Mouse (Mus musculus) cerebellum, postnatal 14 days (tissue): ENCODE measurements around the gene Ctdspl.
A peak's percentile ranks its signal among the peaks of the same experiment; 100 is the strongest.

ENCODE experiments used
- DNase-seq, 2 experiments: peaks; one replicate each; pipeline ENCODE4 v3.0.0; 2021; ENCODE audit warnings: mixed read lengths in 2 of 2

The Ctdspl gene

DNA sequence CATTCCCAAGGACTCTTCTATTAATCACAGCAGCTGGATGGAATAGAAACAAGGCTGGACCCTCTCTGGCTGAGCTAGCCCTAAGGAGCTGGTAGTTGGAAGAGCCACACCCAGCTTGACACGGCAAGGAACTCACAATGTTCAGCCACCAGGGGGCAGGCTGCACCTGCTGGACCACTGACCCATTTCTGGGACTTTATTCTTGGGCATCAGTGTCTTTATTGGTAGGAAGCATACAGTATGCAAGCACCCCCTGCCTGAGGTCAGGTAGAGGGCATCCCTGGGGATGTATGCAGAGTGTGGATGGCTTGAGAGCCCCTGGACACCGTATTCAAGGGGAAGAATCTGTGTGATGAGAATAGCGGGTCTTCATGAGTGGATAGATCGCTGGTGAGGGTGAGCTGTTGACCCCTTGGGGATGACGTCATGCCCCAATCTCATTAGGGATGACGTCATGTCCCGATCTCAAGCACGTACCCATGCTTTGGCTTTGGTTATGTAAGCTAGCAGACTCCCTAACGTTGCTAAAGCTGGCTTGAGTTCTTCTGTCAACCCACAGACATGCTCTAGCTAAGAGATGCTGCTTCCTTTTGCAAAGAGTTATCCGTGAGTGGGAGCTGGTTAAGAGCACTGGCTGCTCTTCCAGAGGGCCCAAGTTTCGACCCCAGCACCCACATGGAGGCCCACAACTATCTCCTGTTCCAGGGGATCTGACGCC is 5.3 kb upstream of the Ctdspl start:
- peak; percentile 88 to 92 for DNase-seq

DNA sequence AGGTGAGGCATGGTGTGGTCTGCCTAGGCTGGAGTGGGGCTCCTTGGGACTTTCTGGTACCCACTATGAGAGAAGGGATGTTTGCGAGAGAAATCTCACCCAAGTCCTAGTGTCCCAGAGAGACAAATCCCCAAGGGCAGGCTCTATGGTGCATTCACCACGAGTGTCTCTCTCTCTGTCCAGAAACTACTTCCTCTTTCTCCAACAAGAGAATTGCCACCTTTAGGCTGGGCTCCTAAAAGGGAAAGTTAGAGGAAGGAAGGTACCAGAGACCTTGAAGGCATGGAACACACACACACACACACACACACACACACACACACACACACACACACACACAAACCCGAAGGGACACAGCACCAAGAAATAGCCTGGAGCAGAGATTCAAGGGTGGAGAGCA is 4.3 kb upstream of the Ctdspl start:
- no peak for DNase-seq

DNA sequence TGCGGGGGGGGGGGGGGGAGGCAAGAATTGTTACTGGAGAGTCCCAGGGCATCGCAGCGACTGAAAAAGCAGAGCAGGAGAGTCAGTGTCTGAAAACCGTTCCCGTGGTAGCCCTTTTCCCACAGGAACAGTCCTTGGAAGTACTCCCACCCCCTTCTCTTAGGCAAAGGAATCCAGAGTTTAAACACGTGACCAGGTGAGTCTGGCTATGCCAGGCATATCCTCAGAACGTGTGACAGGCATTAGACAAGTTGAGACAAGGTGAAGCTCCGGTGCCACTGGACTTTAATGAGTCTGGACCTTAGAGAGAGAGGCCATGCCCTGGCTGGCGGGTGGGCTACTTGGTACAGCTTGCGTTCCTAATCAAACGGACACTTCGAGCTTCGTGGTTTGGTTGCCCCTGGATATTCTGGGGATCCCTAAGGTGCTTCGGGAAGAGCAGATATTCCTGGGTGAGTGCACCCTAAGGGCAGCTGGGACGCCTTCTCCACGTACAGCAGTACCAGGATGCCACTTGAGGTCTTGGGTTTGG is 1.6 kb upstream of the Ctdspl start:
- DNase-seq = no peak

DNA sequence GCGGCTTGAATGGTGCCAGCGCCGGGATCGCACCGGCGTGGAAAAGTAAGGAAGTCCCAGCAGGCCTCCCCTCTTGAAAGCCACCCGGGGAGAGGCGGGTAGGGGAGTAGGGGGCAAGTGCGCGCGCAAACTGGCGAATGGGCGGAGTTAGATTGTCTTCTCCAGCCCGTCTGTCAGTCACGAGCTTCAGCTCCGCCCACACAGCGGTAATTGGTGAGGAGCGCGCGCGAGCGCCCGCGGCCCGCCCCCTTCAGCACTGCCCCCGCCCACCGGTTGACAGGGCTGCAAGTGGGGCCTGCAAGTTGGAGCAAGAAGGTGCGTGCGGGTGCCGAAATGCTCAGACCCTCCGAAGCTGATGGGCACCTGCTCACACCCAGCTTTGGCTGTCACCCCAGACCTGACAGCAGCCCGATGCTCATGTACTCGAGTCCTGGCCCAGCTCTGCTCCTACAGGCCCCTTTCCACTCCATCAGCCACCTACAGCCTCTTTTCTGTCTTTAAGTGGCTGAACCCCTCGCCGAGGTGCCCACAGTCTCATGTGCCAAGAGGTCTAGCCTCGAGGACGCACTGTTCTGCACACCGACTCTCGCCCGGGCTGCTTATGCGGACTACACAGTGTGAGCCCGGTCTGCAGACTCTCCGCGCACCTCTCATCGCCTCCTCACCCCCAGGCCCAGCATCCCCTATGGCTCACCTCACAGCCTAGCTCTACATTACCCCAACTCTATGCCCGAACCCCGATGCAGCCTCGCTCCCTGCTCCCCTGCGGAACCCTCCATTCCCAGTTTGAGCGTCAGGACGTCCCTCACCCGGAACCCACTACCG is 755 bp upstream of the Ctdspl start:
- peak; percentile 91 to 93 for DNase-seq

DNA sequence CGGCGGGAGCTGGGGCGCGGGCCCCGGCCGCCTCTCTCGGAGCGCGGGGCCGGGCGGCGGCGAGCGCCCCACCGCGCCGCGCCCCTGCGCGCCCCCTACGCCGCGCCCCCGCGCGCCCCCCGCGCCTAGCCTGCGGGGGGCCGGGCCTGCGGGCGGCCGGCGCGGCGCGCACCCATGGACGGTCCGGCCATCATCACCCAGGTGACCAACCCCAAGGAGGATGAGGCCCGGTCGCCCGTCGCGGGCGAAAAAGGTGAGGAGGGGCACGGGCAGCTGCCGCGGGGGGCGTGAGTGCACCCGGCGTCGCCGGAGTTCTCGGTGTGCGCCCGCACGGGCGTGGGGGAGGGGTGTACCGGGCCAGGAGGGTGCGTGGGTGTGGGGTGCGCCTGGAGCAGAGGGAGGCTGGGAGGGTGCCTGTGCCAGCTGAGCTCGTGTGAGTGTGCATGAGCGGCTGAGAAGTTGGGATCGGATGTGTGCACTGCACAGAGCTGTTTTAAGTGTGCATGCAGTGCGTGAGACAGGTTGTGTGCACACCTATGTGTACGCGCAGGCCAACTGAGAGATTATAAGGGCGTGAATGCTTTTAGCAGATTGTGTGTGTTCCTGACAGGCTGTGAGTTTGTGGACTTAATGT is 552 bp downstream of the Ctdspl start:
- peak; percentile 54 to 65 for DNase-seq

DNA sequence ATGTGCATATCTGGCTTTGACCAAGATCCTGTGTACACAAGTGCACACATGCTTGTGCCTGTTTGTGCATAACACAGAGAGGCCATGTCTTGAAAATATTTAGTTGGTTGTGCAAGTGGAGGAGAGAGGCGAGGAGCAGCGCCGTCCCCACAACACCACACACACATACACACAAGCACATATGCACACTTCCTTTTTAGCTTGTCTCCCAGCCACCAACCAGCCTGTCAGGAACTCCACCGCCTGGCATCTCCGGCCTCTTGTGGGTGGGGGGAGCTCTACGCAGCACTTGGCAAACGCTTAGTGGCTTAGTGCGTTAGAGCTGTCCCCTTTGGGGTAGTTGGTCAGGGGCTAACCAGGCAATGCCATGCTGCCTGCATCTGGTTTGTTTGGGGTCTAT is 1.2 kb downstream of the Ctdspl start:
- peak; percentile 45 to 48 for DNase-seq

DNA sequence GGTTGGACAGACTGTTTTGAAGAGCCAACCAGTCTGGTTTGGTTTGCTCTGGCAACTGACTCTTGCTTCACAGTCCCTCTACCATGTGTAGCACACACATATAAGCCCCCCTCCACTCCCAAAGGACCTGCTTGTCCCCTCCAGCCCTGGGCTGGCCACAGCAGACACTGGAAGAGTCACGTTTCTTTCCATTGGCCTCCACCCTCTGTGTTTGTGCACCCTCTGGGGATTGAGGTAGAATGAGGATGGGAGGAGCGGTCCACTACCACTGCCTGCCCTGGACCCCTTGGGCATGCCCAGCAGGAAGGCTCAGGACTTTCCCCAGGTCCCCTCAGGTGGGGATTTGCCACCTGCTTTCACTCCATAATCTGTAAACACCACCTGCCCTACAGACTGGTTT is 1.8 kb downstream of the Ctdspl start:
- DNase-seq = no peak

DNA sequence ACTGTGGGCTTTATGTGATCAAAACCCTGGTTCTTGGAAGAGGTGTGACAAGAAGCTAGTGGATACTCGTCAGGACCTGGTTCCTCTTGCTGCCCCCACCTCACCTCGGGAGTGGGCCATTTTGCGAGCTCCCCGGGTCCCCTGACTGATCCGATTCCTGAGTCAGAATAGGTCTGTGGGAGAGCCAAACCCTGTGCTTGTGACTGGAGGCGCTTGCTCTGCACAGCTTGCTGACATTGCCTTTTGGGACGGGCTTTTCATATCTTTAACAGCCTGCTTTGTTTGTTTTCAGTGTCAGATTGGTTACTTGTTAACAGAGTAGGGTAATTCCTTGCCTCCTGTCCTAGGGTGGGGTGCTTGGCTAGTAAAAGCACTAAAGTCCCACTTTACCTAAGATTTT is 2.4 kb downstream of the Ctdspl start:
- no peak for DNase-seq

DNA sequence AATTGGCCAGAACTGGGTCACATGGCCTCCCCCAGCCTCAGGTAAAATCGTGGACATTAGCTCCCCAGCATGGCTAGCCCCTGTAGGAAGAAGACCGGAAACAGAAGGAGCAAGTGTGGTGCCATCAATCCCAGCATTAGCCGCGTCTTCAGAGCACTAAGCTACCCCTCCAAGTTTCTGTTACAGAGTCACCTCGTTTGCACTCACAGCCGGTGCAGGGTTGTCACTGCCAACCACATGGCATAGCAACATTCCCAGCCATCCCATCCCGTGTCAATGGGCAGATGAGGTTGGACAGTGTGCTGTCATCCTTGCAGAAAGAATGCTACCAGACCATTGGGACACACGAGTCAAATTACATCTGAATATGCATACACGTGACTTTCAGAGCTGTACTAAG is 4.4 kb downstream of the Ctdspl start:
- peak; percentile 64 to 65 for DNase-seq

DNA sequence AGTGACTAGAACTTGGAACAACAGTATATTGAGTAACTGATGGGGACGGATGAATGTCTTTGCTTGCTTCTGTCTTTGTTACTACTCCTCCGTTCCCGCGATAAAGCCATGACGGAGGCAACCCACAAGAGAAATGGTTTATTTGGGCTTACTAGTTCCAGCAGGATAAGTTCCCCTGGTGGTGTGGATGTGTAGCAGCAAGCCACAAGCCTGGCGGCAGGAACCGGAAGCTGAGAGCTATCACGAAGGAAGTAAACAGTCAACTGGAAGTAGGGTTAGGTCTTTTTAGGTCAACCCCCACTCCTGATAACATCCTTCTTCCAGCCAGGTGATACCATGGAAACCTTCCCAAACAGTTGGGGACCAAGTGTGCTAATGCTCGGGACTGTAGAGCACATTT is 7.5 kb downstream of the Ctdspl start:
- no peak for DNase-seq

DNA sequence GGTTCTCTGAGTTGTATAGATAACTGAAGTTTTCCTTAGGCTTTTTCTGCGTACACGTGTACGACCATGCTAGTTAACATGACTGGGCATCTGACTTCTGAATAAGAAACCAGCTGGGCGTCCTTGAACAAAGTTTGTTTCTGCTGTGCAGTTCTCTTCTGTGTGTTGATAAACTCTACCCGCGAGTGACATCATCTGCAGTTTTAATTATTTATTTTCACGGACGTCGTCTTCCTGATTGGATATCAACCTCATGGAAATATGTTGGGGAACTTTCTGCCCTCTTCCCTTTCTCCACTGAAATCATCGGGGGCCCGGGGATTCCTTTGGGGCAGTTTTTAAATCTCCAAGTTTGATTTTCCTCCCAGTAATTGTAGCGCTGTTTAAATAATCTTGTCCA is 8.1 kb downstream of the Ctdspl start:
- DNase-seq = no peak

DNA sequence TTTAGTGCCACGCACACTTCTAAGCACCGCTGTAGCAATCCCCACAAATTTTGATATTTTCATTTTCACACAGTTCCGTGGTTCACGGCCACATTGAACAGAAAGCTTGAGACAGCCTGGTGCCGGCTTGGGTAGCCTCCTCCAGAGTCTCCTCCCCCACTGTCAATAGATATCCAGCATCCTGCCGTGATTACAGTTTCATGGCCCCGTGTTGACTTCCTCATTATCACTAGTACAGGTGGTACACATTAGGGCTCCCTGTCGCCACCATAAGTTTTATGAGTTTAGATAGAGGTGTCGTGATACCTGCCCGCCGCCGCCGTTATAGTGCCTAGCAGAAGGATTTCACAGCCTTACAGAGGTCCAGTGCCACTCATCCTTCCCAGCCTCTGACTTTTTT is 8.8 kb downstream of the Ctdspl start:
- DNase-seq = no peak

DNA sequence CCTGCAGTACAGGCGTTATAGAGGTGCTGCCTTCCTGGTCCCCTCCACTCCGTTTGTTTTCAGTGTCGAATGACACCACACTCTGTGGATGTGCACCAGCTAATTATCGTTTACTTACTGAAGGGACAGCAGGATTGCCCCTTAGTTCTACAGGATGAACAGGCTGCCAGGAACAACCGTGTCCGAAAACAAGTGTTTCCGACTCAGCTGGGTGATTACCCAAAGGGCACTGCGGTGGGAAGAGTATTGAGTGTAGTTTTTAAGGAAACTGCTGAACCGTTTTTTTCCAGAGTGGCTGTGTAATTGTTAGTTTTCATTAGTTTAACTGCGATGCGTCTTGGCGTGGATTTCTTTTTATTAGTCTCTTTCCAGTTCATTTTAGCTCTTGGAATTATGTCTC is 9.8 kb downstream of the Ctdspl start:
- DNase-seq = no peak

DNA sequence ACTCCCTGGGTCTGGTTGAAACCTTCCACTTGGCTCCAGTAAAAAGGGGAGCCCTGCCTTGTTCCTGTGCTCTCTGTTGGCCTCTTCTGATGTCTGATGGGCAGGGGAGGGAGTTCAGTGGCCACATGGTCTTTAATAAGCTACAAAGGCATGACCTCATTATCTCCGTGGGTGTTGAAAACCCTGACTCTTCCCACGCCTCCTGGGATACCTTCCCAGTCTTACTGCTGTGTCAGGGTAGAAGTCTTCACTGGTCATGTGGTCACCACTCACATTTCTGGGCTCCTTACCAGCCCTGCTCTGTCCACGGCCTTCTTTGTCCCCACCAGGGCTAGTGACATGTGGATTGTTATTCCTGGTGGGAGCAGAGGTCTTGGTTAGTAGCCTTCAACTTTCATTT is 11.3 kb downstream of the Ctdspl start:
- peak in 1 of 2 experiments; percentile 24 for DNase-seq

DNA sequence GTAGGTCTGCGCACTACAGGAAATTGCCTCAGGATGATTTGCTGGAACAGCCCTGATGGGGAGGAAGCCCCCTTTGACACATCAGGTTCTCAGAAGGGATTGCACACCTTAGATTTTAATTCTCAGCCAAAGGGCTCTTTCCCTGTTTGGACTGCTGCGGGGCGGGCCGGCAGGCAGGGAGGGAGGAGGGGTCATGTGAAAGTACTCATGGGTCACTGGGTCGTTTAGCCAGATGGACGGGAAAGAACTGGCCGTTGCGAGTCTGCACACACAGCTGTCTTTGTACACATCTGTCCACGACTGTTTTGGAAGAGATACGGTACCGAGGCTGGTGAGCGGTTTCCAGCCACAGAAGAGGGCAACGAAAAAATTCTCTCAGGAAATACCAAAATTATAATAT is 13.2 kb downstream of the Ctdspl start:
- DNase-seq = no peak

DNA sequence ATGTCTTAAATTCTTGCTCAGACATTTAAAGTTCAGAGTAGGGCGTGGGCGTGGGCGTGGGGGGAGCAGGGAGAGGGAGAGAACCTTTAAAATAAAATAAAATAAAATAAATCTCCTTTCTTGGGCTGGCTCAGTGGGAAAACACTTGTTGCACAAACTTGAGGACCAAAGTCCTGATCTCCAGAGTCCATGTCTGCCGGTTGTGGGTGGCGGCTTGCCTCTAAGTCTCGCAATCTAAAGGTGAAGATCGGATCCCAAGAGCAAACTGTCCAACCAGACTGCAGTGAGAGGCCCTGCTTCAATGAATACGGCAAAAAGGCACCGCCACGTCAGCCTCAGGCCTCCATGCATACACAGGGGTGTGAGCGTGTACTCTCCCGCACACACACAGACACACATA is 13.6 kb downstream of the Ctdspl start:
- DNase-seq = no peak

DNA sequence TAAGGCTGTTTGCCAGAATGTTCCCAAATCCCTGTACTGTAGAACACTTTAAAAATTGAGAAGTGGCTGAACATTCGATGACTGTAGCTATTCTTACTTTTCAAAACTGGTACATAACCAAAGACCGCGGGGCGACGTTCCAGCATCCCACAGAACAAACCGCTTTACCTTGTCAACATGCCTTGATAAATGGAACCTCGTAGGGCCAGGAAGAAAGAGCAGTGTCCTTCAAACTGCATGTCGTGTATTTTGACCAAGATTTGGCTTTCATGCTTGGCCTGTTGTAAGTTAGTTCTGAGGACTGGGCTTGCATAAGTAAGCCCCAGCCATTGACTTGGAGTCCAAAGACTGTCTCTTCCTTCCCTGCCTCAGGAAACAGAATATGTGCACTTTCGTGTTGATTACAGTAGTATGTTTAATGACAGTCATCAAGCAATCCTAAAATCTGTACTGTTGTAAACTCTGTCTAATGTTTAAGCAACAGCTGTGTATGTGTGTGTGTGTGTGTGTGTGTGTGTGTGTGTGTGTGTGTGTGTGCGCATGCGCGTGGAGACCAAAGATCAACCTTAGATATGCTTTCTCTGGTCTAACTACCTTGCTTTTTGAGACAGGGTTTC is 14.4 kb downstream of the Ctdspl start:
- DNase-seq = no peak

DNA sequence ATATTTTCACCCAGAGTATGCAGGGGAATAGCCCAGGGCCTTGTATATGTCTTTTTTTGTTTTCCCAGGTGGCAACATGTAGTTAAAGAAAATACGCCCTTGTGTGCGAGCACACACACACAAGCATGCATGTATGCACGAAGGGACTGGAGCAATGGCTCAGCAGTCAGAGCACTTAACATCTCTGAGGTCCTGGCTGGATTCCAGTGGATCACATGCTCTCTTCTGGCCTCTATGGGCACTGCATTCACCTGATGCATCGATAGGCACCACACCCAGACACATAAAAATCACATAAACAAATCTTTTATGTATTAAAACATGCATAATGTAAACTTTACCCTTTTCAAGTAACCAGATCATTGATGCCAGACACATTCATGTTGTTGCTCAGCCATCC is 15.8 kb downstream of the Ctdspl start:
- DNase-seq = peak; percentile 30 to 48

DNA sequence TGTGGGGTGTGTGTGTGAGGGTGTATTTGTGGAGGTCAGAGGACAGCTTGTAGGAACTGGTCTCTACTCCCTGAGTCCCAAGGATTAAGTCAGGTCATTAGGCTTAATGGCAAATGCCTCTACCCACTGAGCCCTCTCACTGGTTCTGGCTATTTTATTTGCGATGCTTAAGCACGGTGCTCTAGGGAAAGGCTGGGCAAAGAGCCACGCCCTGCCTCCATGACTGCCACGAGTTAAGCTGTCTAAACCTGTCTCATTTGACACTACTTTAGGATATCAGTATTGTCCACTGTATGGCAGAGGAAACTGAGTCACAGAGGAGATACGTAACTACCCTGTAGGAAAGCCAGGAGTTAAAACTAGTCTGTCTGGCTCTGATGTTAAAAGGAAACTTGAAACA is 17.7 kb downstream of the Ctdspl start:
- DNase-seq = no peak

DNA sequence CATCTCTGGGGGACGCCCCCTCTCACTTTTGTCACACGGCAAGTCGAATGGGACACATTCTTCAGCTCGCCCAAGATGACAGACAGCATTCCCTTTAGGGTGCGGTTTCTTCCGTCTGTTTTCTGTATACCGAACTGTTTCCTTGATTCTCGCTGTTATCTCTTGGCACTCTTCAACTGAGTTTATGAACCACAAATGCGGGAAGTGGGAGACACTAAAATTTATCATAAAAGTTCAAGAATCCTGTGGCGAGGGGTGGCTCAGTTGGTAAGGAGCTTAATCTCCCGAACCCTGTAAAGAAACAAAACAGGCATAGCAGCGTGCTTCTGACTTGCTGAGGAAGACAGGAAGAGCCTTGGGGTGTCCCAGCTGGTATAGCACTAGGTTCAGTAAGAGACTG is 18.1 kb downstream of the Ctdspl start:
- DNase-seq = no peak

DNA sequence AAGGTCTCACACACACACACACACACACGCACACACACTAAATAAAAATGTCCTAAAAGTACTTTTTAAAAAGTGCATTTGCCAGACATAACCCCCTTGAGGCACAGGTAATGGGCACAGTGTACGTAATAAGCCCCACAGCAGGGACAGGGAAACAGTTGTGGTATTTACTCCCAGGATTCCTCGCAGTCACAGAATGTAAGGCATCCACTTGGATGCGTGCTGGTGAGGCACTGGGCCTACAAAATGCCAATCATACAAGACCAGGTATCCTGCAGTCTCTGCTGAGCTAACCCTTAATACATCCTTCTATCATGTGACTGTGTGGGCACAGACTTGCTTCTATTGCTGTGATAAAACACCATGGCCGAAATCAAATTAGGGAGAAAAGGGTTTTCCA is 22.2 kb downstream of the Ctdspl start:
- DNase-seq = no peak

DNA sequence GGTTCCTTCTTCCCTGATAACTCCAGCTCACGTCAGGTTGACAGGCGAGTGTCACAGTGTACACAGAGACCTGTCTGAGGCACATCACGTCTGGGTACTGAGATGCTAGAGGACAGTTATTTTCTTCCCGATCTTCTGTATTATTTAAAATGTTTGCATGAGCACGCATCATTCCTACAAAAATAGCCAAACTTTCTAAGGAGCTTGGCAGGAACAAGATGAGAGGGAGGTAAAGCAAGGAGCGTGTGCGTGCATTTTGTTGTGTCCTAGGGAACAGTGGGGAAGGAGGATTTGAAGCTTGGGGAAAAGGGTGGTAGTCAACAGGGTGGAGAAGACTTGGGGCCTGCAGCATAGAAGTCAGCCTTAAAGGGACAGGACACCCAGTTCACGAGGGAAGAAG is 22.9 kb downstream of the Ctdspl start:
- DNase-seq = no peak

DNA sequence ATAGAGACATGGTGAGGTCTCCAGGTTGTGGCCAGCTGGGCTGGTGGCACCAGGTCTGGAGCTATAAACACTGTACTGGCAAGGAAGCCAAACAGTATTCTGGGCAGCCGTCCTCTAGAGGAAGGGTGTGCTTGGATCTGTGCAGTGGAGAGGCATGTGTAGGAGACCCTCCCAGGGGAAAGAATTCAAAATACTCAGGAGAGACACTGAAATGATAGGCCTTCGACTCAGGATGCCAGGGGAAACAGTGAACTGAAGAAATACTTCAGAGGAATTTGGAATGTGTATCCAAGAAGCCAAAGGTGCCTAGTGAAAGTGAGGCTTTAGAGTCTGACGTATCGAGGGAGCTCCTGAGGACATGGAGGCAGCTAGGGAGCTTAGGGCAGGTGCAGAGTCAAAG is 23.4 kb downstream of the Ctdspl start:
- DNase-seq = no peak
